Mouse (Mus musculus): ENCODE results near the gene Cyp51.
"Not testable (repeated sequence)": the region's sequence is repeated elsewhere in the genome, so short reads cannot be mapped to it uniquely, and the experiment has no call there.

Cyp51 gene

DNA sequence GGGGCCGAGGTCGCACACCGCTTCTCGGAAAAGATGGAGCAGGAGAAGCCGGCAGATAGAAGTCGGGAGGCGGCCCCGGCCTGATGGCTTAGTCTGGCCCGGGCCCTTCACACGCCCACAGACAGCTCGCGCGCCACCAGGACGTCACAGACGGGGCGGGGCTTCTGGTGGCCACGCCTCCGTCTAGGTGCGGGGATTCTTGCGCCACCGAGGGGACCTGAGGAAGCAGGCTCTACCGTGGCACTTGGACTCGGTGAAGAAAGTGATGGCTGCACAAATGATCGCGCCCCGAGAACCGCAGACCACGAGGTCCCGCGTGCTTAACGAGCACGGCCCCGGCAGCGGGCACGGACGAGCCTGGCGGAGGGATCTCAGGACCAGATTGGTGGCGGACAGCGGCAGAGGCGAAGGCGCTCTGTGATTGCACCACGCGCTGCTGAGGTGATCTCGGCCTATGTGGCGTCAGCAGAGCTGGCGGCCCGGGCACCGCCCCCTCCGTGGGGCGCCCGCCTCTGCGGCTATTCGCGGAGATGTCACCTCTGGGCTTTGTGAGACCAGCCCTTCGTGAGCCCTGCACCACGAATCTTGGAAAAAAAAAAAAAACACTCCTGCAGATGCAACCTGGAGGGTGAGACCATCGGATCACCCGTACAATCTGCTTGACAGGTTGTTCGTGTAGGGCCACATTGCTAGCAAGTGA lies at the start of gene Cyp51:
TSS of gene Cyp51 (minus strand) at position 406 of the 700 bp plus-strand sequence.
- DNase-seq (ENCODE audit: low read depth, low spot score) = peak; percentile 98

DNA sequence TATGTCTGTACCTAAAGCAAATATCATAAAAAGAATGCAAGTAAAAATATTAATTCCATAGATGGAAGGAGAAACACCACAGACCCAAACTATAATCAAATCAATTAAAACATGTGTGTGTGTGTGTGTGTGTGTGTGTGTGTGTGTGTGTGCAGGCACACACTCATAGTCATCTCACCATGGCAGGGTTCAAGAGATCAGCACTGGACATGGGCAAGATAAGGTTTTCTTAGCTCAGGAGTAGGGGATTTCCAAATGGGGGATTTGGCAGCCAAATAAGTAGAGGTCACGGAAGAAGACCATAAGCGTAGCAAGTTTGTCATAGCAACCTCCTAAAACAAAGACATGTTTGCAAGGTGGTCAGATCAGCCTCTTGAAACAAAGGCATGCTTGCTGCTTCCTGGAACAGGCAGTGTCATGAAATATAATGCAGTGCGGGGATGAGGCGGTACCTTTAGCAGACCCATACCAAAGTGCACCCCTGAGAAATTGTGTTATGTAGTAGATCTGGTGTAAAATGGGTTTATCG lies 8.1 kb upstream of the Cyp51 start:
- no peak for DNase-seq (ENCODE audit: low read depth, low spot score)

DNA sequence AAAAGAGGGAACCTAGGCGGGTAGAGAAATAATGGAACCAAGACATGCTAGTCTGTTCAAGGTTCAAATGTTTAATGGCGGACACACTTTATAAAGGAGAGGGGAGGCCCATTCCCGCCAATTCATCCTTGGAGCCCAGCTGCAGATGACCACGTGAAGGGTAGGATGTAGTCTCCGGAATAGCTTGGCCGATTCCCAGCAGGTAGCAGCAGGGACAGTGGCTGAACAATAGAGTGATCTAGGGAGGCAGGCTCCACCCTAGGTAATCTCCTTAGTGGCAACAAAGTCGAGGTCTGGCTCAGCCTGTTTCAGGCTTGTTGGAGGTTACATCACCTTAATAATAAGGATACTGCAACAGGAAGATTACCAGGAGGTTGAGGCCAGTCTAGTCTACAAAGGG lies 2.5 kb upstream of the Cyp51 start:
- DNase-seq (ENCODE audit: low read depth, low spot score) = not testable (repeated sequence)

DNA sequence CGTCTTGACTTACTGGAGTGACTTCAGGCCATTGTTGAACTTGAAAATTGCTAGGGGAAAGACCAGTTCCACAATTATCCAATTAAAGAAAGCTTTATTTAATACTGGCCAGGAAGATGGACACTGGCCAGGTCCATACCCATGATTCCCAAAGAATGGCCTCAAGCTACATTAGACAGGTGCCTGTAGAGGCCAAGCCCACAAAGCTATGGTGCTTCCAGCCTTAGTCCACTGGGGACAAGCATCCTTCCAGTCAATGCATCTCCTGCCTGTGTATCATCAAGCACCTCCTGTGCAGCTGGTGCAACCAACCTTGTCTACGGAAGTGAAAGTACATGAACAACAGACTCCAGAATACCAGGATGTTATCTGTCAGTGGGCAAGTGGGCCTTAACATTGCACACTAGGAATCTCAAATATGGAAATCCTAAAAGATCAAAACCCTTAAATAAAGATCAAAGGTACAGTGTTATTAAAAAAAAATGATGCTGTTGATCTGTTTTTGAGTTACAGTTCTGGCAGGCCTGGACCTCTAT lies 1.2 kb upstream of the Cyp51 start:
- DNase-seq (ENCODE audit: low read depth, low spot score) = peak; percentile 80

DNA sequence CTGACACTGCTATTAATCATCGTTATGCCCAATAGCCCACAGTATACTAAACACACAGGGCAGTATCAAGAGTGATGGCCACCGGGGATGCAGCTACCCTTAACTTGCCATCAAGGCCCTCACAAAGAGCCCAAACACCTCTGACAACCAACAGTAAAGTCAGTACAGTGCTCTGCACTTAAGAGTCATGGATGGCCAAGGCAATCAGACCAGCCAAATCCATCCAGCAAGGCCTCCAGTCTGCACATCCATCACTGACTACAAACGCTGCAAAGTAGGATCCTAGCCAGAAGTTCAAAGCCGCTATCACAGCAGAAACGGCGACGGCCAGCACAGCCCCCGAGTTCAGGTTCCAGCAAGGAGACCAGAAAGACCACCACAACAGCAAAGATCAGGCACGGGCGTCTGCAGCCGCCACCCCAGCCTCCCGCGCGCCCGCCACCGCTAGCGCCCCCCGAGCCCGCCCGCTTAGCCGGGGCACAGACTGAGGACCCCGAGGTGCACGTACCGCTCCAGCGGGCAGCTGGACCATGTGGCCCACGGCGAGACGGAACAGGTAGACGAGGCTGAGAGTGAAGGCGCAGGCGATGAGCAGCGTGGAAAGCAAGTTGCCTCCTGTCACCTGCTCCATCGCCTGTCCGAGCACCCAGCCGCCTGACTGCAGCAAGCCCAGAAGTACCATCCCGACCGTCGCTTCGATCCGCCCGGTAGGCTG lies 763 bp downstream of the Cyp51 start:
- peak; percentile 40 for DNase-seq (ENCODE audit: low read depth, low spot score)

DNA sequence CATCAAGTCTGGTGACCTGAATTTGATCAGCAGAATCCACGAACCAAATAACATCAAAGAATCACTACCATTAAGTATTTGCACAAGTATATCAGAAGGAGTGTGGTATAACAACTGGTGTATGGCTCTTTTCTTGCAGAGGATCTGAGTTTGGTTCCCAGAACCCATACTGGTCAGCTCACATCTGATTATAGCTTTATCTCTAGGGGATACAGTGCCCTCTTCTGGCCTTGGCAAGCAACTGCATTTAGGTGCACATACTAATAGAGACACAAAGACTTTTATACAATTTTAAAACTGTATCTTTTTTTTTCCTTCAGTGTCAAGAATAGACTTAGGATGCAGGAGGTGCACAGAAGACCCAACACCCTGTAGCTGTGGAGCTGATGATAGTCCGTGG lies 2.8 kb downstream of the Cyp51 start:
- DNase-seq (ENCODE audit: low read depth, low spot score) = peak; percentile 61

DNA sequence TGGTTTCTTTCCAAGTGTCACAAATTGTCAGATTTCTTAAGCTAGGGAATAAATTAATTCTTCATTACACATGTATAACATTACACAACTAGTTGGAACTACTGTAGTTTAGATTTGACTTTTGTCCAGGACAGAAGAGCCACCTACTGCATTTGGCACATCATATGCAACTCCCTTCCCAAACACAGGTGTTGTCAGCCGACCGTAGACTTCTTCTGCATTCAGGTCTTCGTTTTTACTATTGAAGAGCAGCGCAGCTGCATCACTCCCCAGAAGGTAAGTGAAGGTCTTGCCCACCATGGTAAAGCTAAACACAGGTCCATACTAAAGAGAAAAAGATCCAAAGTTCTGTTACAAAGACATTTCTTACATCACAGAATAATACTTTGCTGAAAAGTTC lies 3.5 kb downstream of the Cyp51 start:
- no peak for DNase-seq (ENCODE audit: low read depth, low spot score)

DNA sequence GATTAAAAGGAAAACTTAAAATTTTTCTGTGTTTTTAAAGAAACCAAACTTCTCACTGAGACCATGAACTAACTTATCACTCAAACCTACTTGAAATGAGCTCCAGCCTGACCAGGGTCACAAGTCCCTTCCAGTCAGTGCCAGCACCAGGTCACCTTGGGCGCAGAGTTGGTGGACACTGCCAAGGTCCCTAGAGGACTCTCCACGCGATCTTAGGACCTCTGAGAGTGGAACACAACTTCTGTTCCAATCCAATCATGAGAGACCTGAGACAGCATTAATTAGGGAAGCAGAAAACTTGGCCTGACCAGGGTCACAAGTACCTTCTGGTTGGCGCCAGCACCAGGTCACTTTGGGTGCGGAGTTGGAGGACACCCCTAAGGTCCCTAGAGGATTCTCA lies 10.1 kb downstream of the Cyp51 start:
- DNase-seq (ENCODE audit: low read depth, low spot score) = no peak

DNA sequence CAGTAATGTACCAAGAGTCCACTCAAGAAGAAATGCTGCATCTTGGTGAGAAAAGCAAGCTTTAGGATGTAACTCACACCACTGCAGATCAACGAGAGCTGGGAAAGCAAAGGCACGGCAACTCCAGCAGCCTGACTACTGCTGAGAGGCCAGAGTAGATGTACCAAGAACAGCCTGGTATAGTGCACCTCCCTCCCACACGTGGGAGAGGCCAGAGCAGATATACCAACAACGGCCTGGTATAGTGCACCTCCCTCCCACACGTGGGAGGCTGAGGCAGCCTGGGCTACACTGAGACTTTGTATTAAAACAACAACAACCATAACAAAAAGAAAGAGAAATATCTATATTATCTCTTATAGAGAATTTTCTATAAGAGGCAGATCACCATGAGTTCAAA lies 16.4 kb downstream of the Cyp51 start:
- DNase-seq (ENCODE audit: low read depth, low spot score) = no peak

DNA sequence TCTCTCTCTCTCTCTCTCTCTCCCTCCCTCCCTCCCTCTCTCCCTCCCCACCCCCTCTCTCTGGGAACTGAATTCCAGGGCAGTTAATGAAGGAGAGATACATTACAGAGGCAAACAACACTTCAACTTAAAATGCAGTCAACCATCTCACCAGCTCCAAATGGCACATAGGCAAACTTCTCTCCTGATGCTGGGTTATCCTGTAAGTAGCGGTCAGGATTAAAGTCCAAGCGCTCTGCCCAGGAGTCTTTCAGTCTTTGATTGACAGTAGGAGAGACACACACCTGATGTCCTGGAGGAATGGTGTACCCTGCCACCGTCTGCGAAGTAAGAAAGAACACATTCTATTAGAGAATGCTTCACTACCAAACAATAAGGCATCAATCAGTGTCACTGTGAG lies 18.2 kb downstream of the Cyp51 start:
- no peak for DNase-seq (ENCODE audit: low read depth, low spot score)

DNA sequence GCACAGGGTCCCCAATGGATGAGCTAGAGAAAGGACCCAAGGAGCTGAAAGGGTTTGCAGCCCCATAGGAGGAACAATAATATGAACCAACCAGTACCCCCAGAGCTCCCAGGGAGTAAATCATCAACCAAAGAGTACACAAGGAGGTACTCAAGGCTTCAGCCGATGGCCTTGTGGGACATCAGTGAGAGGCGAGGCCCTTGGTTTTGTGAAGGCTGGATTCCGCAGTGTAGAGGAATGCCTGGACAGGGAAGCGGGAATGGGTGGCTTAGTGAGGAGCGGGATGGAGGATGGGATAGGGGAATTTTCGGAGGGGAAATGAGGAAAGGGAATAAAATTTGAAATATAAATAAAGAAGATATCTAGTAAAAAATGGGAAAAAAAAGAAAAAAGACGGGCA lies 19.6 kb downstream of the Cyp51 start:
- no peak for DNase-seq (ENCODE audit: low read depth, low spot score)

DNA sequence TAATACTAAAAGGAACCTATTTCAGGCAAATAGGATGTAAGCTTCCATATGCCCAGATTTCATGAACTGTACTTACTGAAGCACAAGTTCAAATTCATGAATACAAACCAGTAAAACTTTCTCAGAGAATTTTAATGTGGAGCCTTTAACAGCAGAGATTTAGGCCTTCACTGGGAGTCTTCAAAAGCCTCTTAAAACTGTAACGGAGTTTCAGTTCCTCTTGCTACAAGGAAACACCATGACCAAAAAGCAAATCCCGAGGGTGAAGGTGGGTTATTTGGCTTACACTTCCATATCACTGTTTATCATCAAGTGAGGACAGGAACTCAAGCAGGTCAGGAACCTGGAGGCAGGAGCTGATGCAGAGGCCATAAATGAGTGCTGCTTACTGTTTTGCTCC lies 23.0 kb downstream of the Cyp51 start:
- peak; percentile 39 for DNase-seq (ENCODE audit: low read depth, low spot score)

DNA sequence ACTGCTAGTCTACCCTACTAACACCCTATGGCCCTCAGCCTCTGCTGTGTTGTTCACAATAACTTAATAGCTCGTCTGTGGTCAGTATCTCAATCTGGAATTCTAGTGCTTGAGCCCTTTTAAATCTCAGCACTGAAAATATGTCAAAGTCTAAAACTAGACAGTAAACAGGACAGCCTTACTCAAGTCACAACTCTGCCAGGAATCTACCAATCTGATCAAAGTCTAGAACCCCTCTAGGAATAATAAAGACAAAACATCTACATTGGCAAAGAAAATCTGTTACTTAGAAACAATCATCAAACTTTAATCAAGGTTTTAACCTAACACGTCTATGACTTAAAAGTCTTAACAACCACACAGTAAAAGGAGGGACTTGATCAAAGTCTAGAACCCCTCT lies 23.7 kb downstream of the Cyp51 start:
- DNase-seq (ENCODE audit: low read depth, low spot score) = no peak

DNA sequence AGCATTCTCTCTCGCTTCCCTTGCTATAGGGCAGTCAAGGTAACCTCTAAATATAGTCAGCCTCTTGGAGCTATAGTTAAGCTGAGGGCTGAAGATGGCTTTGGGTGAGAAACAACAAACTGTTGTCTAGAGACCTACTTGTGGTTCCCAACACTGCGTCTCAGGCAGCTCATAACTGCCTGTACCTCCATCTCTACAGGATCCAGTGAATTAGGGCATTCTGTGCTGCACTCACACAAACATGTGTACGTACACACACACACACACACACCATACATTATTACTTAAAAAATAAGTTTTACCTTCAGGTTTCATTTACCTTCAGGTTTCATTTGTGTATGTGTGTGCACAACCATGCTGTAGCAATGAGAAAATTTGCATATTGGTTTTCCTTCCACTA lies 25.5 kb downstream of the Cyp51 start:
- no peak for DNase-seq (ENCODE audit: low read depth, low spot score)

DNA sequence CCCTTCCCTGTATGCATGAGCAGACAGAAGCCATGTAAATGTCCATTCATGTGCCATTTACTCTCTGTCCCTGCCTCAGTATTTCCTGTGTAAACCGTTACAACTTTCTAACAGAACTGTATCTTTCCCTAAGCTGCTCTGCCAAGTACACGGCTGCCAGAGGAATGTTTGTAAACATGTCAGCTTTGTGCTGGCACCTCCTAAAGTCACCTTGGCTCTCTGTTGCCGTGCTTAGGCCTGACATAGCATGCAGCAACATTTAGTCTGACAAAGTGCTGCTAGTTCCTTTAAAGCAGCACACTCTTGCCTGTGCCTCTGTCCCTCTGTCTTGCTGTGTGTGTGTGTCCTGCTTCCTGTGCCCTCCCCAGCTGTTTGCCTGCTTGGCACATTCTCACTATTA lies 37.3 kb downstream of the Cyp51 start:
- DNase-seq (ENCODE audit: low read depth, low spot score) = no peak

DNA sequence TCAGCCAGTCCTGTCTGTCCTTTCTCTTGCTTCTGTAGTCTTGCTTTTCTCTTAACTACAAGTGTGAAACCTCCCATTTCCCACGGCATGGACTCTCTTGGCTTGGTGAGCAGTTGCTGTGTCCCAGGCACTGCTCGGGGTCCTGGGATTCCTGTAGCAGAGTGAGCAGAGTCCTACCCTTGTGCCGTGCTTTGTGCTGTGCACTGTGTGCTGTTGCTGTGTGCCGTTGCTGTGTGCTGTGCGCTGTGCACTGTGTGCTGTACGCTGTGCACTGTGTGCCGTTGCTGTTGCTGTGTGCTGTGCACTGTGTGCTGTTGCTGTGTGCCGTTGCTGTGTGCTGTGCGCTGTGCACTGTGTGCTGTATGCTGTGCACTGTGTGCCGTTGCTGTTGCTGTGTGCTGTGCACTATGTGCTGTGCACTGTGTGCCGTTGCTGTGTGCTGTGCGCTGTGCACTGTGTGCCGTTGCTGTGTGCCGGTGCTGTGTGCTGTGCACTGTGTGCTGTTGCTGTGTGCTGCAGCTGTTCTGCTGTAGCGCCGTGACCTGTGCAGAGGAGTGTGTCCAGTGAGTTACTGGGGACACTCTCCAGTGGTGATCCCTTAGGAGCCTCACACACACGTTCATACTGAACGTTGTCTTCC lies 38.0 kb downstream of the Cyp51 start:
- no peak for DNase-seq (ENCODE audit: low read depth, low spot score)

DNA sequence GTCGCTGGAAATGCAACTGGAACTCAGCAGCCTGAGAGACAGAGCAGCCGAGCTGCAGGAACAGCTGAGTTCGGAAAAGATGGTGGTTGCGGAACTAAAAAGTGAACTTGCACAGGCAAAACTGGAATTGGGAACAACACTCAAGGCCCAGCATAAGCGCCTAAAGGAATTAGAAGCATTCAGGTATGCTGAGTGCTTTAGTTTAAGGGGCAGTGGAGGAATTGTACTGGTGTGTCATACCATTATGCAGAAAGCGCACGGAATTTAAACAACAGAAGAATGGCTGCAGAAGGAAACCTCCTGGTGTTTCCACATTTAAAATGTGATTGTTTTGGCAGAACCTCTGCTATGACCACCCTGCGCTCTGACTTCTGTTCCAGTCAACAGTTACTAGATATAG lies 44.2 kb downstream of the Cyp51 start:
- DNase-seq (ENCODE audit: low read depth, low spot score) = no peak

DNA sequence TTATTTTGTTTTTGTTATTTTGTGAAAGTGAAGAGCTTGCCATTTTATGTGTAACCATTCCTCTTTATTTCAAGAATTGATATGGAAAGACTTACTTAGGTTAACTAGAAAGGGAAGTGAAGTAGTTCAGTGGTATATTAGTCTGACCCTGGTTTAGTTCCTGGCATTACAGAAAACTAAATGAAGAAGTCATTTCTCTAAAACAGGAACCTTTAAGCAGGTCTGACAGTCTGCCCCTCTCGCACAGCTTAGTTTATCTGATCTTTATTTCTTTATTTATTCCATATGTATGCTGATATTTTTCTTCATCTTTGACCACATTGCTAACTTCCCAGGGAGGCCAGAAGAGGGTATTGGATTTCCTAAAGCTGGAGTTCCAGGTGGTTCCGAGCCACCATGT lies 63.6 kb downstream of the Cyp51 start:
- DNase-seq (ENCODE audit: low read depth, low spot score) = no peak

DNA sequence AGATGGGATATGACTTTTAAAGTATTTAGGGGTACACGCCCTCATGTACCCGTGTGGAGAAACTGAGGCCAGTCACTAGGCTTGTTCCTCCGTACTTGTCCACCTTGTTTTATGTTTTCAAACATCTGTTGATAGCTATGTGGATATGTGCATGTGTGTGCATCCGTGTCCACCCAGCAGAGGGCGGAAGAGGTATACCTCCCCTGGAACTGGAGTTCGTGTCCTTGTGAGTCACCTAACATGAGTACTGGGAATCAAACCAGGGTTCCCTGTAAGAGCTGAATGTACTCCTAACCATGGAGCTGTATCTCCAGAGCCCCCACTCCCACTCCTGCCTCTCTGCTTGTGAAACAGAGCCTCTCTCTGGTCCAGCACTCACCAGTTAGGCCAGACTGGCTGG lies 64.2 kb downstream of the Cyp51 start:
- no peak for DNase-seq (ENCODE audit: low read depth, low spot score)

DNA sequence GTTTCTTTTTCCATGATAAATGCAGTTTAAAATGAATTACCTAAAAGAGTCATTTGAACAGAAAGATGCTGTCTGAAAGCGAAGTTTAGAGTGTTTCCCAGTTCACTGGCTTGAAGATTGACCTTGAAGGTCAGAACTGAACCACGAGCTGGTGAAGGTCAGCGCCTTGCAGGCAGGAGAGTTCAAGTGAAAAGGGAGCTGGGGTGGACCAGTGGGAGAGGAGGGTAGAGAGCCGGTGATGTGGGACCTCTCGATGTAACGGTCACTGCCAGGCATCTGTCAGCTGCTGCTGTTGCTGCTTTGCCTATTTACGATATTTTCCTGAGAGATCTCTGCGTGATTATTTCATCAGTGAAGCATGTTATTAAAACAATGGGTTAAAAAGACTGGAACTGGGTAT lies 65.2 kb downstream of the Cyp51 start:
- no peak for DNase-seq (ENCODE audit: low read depth, low spot score)

DNA sequence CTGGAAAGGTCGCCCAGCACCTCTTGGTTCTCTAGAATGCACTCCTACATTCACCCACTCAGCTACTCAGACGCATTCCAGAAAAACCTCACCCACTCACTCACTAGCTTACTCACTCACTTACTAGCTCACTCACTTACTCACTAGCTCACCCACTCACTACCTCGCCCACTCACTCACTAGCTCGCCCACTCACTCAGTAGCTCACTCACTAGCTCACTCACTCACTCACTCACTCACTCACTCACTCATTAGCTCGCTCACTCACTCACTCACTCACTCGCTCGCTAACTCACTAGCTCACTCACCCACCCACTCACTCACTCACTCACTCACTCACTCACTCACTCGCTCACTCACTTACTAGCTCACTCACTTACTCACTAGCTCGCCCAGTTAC lies 67.9 kb downstream of the Cyp51 start:
- DNase-seq (ENCODE audit: low read depth, low spot score) = peak; percentile 10

DNA sequence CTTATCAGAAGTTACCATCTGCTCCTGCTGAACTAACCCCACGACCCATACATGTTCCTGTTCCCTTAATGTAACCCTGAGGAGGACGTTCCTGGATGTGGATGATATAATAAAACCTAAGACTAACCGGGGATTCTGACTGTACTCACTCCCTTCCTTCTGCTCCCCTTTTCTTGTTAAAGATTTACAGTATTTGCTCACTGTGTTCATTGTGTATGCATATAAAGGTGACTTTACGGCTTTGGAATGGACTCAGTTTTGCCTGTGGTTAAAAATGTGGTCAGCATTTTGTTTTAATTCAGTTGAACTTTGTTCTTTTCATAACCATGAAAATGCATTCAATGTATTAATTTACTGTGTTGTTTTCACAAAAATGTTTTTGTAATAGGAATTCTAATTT lies 72.7 kb downstream of the Cyp51 start:
- DNase-seq (ENCODE audit: low read depth, low spot score) = no peak

Measured in A20 (cell line).